Mouse (Mus musculus) MEL (cell line): ENCODE results near the gene Cnot6l.

Experiments
- CHD2 ChIP-seq: IDR thresholded peaks from 2 replicates; pipeline ENCODE4 v1.6.1; 2011; ENCODE audit warnings: low read length, improper control_type of control experiment
- CTCF ChIP-seq, 3 experiments: IDR thresholded peaks in 2 of 3; conservative IDR thresholded peaks in 1 of 3; 2 replicates each; pipeline ENCODE4 v1.5.1; 2011 to 2012; ENCODE audit warnings: low read length in 3 of 3, low read depth in 2 of 3, mild to moderate bottlenecking in 2 of 3, improper control_type of control experiment in 1 of 3, inconsistent platforms in 1 of 3, mixed read lengths in 1 of 3, moderate library complexity in 1 of 3; ENCODE audit not compliant: control insufficient read depth in 1 of 3, insufficient read depth in 1 of 3, poor library complexity in 1 of 3, severe bottlenecking in 1 of 3
- E2F4 ChIP-seq: IDR thresholded peaks from 2 replicates; pipeline ENCODE4 v1.6.1; 2011; ENCODE audit warnings: low read depth, low read length, improper control_type of control experiment, borderline replicate concordance
- EP300 ChIP-seq, 2 experiments: IDR thresholded peaks; 2 replicates each; pipeline ENCODE4 v1.6.1; 2011; ENCODE audit warnings: improper control_type of control experiment in 2 of 2, low read length in 2 of 2, low read depth in 1 of 2, mild to moderate bottlenecking in 1 of 2
- GABPA ChIP-seq: IDR thresholded peaks from 2 replicates; pipeline ENCODE4 v1.6.1; 2012; ENCODE audit warnings: low read depth, mild to moderate bottlenecking, inconsistent platforms, low read length, improper control_type of control experiment, moderate library complexity
- MEF2A ChIP-seq: IDR thresholded peaks from 2 replicates; pipeline ENCODE4 v1.6.1; 2014; ENCODE audit warnings: low read depth, mild to moderate bottlenecking, inconsistent platforms, low read length, improper control_type of control experiment; ENCODE audit not compliant: poor library complexity, insufficient replicate concordance, severe bottlenecking; ENCODE audit errors: extremely low read depth
- MYB ChIP-seq: IDR thresholded peaks from 2 replicates; pipeline ENCODE4 v1.6.1; 2011; ENCODE audit warnings: mild to moderate bottlenecking, low read depth, low read length, improper control_type of control experiment
- POLR2A ChIP-seq, 2 experiments: IDR thresholded peaks; 2 replicates each; pipeline ENCODE4 v1.6.1; 2011 to 2012; ENCODE audit warnings: low read length in 2 of 2, mild to moderate bottlenecking in 2 of 2, control low read depth in 1 of 2, improper control_type of control experiment in 1 of 2, low read depth in 1 of 2, moderate library complexity in 1 of 2; ENCODE audit not compliant: control insufficient read depth in 1 of 2, insufficient read depth in 1 of 2, poor library complexity in 1 of 2
- RCOR1 ChIP-seq: IDR thresholded peaks from 2 replicates; pipeline ENCODE4 v1.6.1; 2012; ENCODE audit warnings: low read depth, mild to moderate bottlenecking, inconsistent platforms, low read length, improper control_type of control experiment
- SIN3A ChIP-seq: IDR thresholded peaks from 2 replicates; pipeline ENCODE4 v1.6.1; 2012; ENCODE audit warnings: low read length, improper control_type of control experiment, inconsistent platforms
- ZKSCAN1 ChIP-seq: IDR thresholded peaks from 2 replicates; pipeline ENCODE4 v1.6.1; 2012; ENCODE audit warnings: low read depth, mild to moderate bottlenecking, inconsistent platforms, low read length, improper control_type of control experiment, moderate library complexity
- ZNF384 ChIP-seq: IDR thresholded peaks from 2 replicates; pipeline ENCODE4 v1.6.1; 2012; ENCODE audit warnings: low read depth, mild to moderate bottlenecking, inconsistent platforms, low read length, improper control_type of control experiment

DNA sequence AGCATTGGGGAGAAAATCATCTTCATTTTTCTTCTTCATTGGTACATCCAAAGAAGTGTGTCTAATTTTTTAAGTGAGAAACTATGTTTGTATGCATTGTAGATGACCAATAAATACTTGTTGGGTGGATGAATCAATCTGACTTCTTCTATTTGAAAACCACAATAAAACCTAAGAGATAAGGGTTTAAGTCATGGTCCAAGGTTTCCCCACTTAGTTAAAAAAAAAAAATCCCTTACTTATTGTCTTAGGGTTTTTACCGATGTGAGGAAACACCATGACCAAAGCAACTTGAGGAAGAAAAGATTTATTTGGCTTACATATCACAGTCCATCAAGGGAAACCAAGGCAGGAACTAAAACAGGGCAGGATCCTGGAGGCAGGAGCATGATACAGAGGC lies 25.8 kb upstream of the Cnot6l start:
- TF ChIP-seq CTCF (IDR thresholded peaks at IDR 0.05 in 2 of 3, conservative IDR thresholded peaks at IDR 0.05 in 1 of 3; ENCODE audit: control insufficient read depth in 1 of 3, insufficient read depth in 1 of 3, low read depth in 2 of 3, low read length in 3 of 3, poor library complexity in 1 of 3, severe bottlenecking in 1 of 3) (no peak), SIN3A (no peak), GABPA (no peak), POLR2A (IDR thresholded peaks at IDR 0.05; ENCODE audit: control insufficient read depth in 1 of 2, insufficient read depth in 1 of 2, low read depth in 1 of 2, low read length in 2 of 2, poor library complexity in 1 of 2) (no peak), ZNF384 (peak; percentile 59; the same call in 1 of the 2 replicates), ZKSCAN1 (no peak), E2F4 (no peak), MYB (no peak), CHD2 (no peak), EP300 (IDR thresholded peaks at IDR 0.05; ENCODE audit: low read depth in 1 of 2, low read length in 2 of 2) (no peak), RCOR1 (peak; percentile 68; the same call in 1 of the 2 replicates), MEF2A (no peak)
